Mouse (Mus musculus): Measurements from ENCODE around the gene Crebbp. TPM values are rescaled to one million over a fixed set of nuclear protein-coding genes. Genes with fewer than 3 reads are reported as not detected.
A peak's percentile ranks its signal among the peaks of the same experiment; 100 is the strongest.

Crebbp gene
- total RNA-seq, 2 experiments from 2014 or later, result 87.2 to 91.1 TPM

DNA sequence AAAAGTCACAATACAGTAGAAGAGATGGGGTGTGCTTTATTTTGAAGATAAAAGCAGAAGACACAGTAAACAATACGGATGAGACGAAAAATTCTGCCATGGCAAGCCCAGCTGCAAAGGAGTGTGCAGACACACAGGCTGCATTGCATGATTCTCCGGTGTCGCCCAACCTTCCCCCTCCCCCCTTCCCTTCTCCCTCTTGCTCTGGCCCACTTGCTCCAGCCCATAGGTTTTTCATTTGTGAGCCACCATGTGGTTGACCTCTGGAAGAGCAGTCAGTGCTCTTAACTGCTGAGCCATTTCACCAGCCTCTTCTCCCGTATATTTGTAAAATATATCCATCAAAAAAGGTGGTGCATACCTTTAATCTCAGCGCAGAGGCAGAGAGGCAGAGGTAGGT, 139.5 kb downstream of the Crebbp start:
- no peak overlapping the region for H3K4me3 ChIP-seq
- peak; percentile 38 for TF ChIP-seq CTCF (conservative IDR thresholded peaks at IDR 0.05)
- no peak overlapping the region for H3K27ac ChIP-seq
- no peak for DNase-seq (ENCODE audit: low spot score in 2 of 2)

DNA sequence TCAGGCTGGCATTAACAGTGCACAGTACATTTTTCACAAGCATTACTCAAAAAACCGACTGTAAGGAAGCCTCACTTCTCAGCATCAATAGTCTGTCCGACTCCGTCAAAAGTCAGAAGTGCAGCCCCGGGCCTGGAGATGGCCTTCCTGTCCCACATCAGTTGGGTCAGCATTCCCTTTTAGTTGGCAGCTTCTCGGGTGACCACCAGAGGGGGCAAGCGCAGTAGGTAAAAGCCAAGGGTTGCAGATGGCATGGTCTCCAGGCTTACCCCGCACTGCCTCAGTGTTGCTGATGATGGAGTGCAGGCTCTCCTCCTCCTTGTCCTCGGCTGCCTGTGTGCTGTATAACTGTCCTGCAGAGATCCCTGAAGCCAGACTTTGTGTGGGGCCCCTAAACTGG, 145.2 kb downstream of the Crebbp start:
- TF ChIP-seq CTCF (conservative IDR thresholded peaks at IDR 0.05), result peak; percentile 80
- DNase-seq (ENCODE audit: low spot score in 2 of 2), result peak; percentile 22 to 57
- no peak overlapping the region for H3K4me3 ChIP-seq
- H3K27ac ChIP-seq, result peak overlapping the region; percentile 43; the same call in 1 of the 2 replicates

DNA sequence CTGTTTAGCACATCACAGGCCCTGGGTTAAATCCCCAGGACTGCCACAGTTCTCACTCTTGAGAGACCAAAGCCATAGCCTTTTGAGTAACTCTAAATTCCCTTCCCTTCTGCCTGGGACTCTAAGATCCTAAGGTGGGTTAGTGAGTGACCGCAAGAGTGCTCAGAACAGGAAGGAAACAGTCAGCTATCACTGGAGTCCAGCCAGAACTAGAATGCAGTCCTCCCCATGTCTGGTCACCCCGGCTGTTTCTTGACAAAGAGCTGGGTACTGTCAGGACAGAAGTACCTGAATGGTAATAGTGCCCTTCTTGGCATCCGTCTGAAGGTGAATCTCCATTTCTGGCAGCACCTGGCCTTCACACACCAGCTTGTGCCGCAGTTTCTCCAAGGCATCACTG, 148.9 kb downstream of the Crebbp start:
- Histone ChIP-seq H3K4me3 (no peak overlapping the region), H3K27ac (no peak overlapping the region)
- DNase-seq (ENCODE audit: low spot score in 2 of 2), result no peak
- TF ChIP-seq CTCF (conservative IDR thresholded peaks at IDR 0.05), result no peak

DNA sequence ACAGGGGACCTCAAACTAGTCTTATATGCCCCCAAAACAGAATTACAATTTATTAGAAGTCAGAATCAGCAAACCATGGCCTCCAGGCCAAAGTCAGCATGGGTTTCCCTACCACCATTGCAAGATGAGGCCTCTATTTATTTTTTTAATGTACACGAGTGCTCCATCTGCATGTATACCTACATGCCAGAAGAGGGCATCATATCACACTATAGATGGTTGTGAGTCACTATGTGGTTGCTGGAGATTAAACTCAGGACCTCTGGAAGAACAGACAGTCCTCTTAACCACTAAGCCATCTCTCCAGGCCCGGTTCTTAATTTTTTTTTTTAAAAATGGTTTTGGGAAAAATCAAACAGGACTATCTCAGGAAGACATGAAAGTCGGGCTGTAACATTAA, 160.0 kb downstream of the Crebbp start:
- Histone ChIP-seq H3K4me3 (no peak overlapping the region), H3K27ac (no peak overlapping the region)
- TF ChIP-seq CTCF (conservative IDR thresholded peaks at IDR 0.05), result peak; percentile 24; the same call in 1 of the 2 replicates
- DNase-seq (ENCODE audit: low spot score in 2 of 2), result no peak

DNA sequence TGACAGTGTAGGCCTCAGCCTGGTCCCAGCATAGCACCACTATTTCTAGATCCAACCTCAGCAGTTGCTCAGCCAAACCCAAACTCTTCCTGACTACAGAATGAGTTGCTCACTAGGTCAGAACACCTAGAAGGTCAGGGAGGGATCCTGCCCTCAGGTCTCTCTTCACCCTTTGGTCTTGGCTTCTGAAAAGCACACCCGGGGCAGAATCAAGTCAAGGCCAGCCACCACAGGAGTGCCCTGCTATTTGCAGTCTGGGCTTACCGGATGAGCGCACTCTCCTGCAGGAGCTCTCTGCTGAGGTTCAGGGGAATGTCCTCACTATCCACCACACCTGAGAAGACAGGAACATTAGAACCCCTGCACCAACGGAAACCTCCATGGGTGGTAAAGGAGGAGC, 161.2 kb downstream of the Crebbp start:
- DNase-seq (ENCODE audit: low spot score in 2 of 2), result no peak
- H3K27ac ChIP-seq, result no peak overlapping the region
- TF ChIP-seq CTCF (conservative IDR thresholded peaks at IDR 0.05), result no peak
- H3K4me3 ChIP-seq, result no peak overlapping the region

- Histone ChIP-seq H3K27ac (no peak overlapping the region), H3K4me3 (no peak overlapping the region)
- peak; percentile 46 for TF ChIP-seq CTCF (conservative IDR thresholded peaks at IDR 0.05)
- DNase-seq (ENCODE audit: low spot score in 2 of 2), result no peak
Measured at GRCm38 (mm10) chr16:4045524-4045923, 168.3 kb downstream of the Crebbp start.

- no peak for DNase-seq (ENCODE audit: low spot score in 2 of 2)
- Histone ChIP-seq H3K27ac (no peak overlapping the region), H3K4me3 (no peak overlapping the region)
- TF ChIP-seq CTCF (conservative IDR thresholded peaks at IDR 0.05), result no peak
Measured at GRCm38 (mm10) chr16:4044093-4044492, 169.7 kb downstream of the Crebbp start.

DNA sequence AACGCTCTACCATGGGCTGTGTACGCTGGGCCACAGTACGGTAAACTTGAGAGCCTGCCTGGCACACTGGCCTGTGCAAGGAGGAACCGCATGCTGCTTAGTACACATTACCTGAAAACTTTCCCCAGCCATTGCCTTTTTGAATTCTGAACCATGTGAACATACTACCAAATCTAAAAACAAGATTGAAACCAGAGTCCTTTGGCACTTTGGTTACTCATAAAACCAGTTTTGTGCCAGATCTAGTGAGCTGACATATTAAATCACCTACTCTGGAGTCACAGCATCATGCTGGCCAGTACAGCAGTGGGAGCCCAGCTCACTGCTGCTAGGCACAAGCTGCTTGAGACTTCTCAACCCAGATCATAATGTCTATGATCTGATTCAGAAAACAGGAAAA, 172.2 kb downstream of the Crebbp start:
- no peak for TF ChIP-seq CTCF (conservative IDR thresholded peaks at IDR 0.05)
- DNase-seq (ENCODE audit: low spot score in 2 of 2), result no peak
- no peak overlapping the region for H3K27ac ChIP-seq
- H3K4me3 ChIP-seq, result no peak overlapping the region

DNA sequence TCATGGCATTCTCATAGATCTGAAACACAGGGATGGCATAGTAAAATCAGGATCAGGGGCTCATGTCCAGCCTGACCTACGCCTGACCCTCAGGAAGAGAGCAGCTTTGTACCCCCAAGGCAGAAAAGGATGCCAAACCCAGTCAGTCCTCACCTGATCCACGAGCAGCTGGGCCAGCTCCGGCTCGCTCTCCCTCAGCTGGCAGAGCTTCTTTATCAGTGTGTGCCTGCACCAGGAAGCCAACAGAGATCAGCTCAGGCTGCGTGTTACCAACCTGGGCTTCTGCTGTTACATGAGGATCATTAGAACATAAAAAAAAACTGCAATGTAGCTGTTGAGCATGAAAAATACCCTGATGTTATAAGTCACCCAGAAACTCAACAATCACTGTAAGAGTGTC, 173.6 kb downstream of the Crebbp start:
- no peak for TF ChIP-seq CTCF (conservative IDR thresholded peaks at IDR 0.05)
- Histone ChIP-seq H3K27ac (no peak overlapping the region), H3K4me3 (no peak overlapping the region)
- no peak for DNase-seq (ENCODE audit: low spot score in 2 of 2)

DNA sequence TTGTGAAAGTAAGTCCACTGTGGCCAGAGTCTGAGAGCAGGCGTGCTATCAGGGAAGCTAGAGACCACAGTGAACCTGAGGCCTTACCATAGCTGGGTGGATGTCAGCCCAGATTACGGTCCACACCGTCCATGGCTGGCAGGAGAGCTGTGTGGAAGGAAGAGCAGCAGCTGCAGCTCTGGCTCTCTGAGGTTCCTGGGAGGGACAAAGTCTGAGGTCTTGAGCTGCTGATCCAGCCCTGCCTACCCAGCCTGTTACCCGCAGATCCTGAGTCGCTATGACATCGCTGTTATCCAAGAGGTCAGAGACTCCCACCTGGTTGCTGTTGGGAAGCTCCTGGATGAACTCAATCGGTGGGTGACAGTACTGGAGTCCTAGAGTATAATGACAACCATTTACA, 176.1 kb downstream of the Crebbp start:
- no peak for DNase-seq (ENCODE audit: low spot score in 2 of 2)
- Histone ChIP-seq H3K27ac (no peak overlapping the region), H3K4me3 (no peak overlapping the region)
- TF ChIP-seq CTCF (conservative IDR thresholded peaks at IDR 0.05), result no peak

- H3K27ac ChIP-seq, result no peak within 1 kb of the TSS
- H3K4me3 ChIP-seq, result no peak within 1 kb of the TSS
- no peak for DNase-seq (ENCODE audit: low spot score in 2 of 2)
- TF ChIP-seq CTCF (conservative IDR thresholded peaks at IDR 0.05), result no peak
Measured at GRCm38 (mm10) chr16:4036807-4037206, 177.0 kb downstream of the Crebbp start, which contains the start of gene Dnase1. Gene Dnase1, plus strand, starts transcription at chr16:4036942.

DNA sequence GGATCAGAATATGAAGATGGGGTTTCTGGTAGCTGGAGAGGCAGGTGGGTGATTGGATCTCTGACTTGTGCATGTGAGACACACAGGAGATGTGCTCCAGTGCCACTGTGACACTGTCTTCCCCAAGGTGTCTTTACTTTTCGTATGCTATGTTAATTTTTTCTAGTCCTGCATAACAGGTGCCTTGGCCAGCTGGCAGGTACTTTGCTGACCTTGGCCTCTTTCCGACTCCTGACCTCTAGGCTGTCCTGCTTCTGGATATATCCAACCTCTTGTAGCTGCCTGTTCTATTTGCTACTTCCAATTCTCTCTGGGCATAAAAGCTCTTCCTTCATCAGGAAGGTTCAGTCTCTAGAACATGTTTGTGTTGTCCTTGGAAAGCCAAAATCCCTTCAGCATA, 178.2 kb downstream of the Crebbp start:
- Histone ChIP-seq H3K27ac (no peak overlapping the region), H3K4me3 (no peak overlapping the region)
- no peak for TF ChIP-seq CTCF (conservative IDR thresholded peaks at IDR 0.05)
- no peak for DNase-seq (ENCODE audit: low spot score in 2 of 2)

DNA sequence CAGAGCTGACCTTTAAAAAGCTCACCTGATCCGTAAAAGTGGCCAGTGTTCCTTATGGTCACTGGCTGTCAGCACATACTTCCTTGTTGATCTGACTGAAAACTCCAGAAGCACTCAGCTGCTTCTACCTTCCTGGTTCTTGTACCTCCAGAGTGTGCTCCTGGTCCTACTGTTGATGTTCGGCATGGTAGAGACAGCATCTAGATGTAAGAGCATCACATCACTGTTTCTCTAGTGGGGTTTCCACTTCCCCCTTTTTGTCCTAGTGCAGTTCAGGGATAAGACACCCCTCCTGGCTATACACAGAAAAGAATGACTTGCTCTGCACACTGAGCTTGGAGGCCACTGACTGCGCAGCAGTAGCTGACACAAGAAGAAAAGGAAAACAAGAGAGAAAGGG, 179.3 kb downstream of the Crebbp start:
- H3K4me3 ChIP-seq, result no peak overlapping the region
- DNase-seq (ENCODE audit: low spot score in 2 of 2), result no peak
- TF ChIP-seq CTCF (conservative IDR thresholded peaks at IDR 0.05), result no peak

GRCm38 (mm10) chr16:4033971-4034370, 179.8 kb downstream of the Crebbp start:
- no peak for DNase-seq (ENCODE audit: low spot score in 2 of 2)
- H3K4me3 ChIP-seq, result no peak overlapping the region
- H3K27ac ChIP-seq, result no peak overlapping the region
- TF ChIP-seq CTCF (conservative IDR thresholded peaks at IDR 0.05), result no peak

More for the DNA sequence above, 179.3 kb downstream of the Crebbp start:
- H3K27ac ChIP-seq, result no peak overlapping the region

DNA sequence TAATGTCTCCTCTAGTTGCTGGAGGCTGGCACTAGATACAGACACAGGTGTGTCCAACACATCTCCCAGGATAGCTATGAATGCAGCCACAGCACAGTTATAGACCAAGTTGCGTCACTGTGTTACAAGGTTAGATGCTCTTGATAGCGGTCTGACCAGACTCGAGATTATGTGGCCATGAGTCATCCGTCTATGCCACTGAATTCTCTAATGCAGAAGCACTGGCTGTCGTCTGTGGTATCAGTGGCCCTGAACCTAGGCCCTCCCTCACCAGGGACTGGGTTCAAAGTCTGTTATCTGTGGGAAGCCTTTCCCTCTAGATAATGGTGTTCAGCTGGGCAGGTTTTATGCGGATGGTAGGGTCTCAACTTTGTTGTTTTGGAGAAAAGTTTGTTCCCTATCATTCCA, 181.5 kb downstream of the Crebbp start:
- Histone ChIP-seq H3K4me3 (no peak overlapping the region), H3K27ac (no peak overlapping the region)
- no peak for DNase-seq (ENCODE audit: low spot score in 2 of 2)
- no peak for TF ChIP-seq CTCF (conservative IDR thresholded peaks at IDR 0.05)

Data from layer of hippocampus, adult 2 months (tissue).